Comparison of ENCODE assay signal across 18 mouse cellular contexts in the genomic region with DNA sequence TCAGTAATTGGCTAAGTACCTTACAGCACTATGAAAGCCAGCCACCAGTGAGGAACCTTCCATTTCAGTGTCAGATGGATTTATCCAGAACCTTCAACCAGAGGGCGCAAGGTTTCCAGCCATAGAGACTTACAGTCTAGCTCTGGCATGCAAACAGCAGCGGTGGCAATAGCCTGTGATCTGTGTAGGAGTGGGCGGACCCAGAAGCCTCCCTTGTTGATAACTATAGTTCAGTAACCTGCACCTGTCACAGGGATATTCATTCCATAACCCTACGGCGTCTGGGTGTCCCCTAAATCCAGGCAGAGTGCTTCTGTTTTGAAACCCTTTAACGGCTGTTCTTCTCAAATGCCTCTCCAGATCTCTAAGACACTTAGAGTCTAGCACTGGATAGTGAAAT.
"Had no signal": no experiment of that assay in that cellular context is flagged by ENCODE, and none has a peak within 500 bp of the region (broad histone marks: within the 10 kb centered on the region; RNA-seq: fewer than 3 reads in every experiment).

No protein-coding gene starts in this region.

- ATAC-seq: midbrain, embryonic 16.5 days had no signal

- DNase-seq: kidney, adult 2 months; kidney, postnatal 36 days; layer of hippocampus, adult 9-11 months; layer of hippocampus, postnatal 36 days; liver, embryonic 13.5 days; lung, adult 2 months; lung, postnatal 14 days; right cerebral cortex, adult 18-20 months; right cerebral cortex, postnatal 25 days; thymus, adult 2 months; thymus, postnatal 25 days had no signal

- H3K9me3 ChIP-seq: limb, embryonic 12.5 days; liver, embryonic 13.5 days; midbrain, embryonic 12.5 days; neural tube, embryonic 13.5 days had no signal

- H3K9ac ChIP-seq: limb, embryonic 12.5 days; liver, embryonic 13.5 days; midbrain, embryonic 12.5 days; neural tube, embryonic 13.5 days had no signal

- H3K36me3 ChIP-seq: midbrain, embryonic 12.5 days had no signal

- H3K27me3 ChIP-seq: limb, embryonic 12.5 days; liver, embryonic 13.5 days; megakaryocyte, embryonic 14.5 days; midbrain, embryonic 12.5 days; neural tube, embryonic 13.5 days had no signal

- H3K4me3 ChIP-seq: limb, embryonic 12.5 days; liver, embryonic 13.5 days; megakaryocyte, embryonic 14.5 days; midbrain, embryonic 12.5 days; neural tube, embryonic 13.5 days had no signal

- H3K4me1 ChIP-seq: limb, embryonic 12.5 days; midbrain, embryonic 12.5 days; neural tube, embryonic 13.5 days had no signal

- H3K4me2 ChIP-seq: limb, embryonic 12.5 days; liver, embryonic 13.5 days; midbrain, embryonic 12.5 days; neural tube, embryonic 13.5 days had no signal

- H3K27ac ChIP-seq: limb, embryonic 12.5 days; liver, embryonic 13.5 days; macrophage; midbrain, embryonic 12.5 days; neural tube, embryonic 13.5 days; stomach, postnatal 0 days had no signal
